Mouse (Mus musculus) forebrain, postnatal 0 days (tissue): ENCODE results near the gene Slc44a4. TPM values are rescaled to one million over a fixed set of nuclear protein-coding genes. Genes with fewer than 3 reads are reported as not detected.
"Not testable (repeated sequence)": the region's sequence is repeated elsewhere in the genome, so short reads cannot be mapped to it uniquely, and the experiment has no call there.

Experiments used
- ATAC-seq: fragments of 200-750 bp; cut with Nextera tagmentation; 2 replicates; pipeline ENCODE4 v1.8.0; 2017; ENCODE audit warnings: mild to moderate bottlenecking, moderate library complexity
- DNase-seq: peaks from one replicate; pipeline ENCODE4 v3.0.0-alpha.2; 2015
- H3K27ac ChIP-seq: fragments of 300-500 bp; sonication (generic); 2 replicates; pipeline ENCODE4 v1.5.1; 2014; ENCODE audit warnings: low read depth, mild to moderate bottlenecking, antibody characterized with exemption, low read length, moderate library complexity, mixed read lengths
- H3K27me3 ChIP-seq: fragments of 300-500 bp; sonication (generic); 2 replicates; pipeline ENCODE4 v1.6.1; 2014; ENCODE audit warnings: mild to moderate bottlenecking, low read length, mixed read lengths; ENCODE audit not compliant: insufficient read depth
- H3K36me3 ChIP-seq: fragments of 300-500 bp; sonication (generic); 2 replicates; pipeline ENCODE4 v1.6.1; 2014; ENCODE audit warnings: mild to moderate bottlenecking, moderate library complexity; ENCODE audit not compliant: insufficient read depth
- H3K4me1 ChIP-seq: fragments of 300-500 bp; sonication (generic); 2 replicates; pipeline ENCODE4 v1.6.1; 2014; ENCODE audit warnings: antibody characterized with exemption; ENCODE audit not compliant: insufficient read depth
- H3K4me2 ChIP-seq: fragments of 300-500 bp; sonication (generic); 2 replicates; pipeline ENCODE4 v1.6.1; 2014; ENCODE audit warnings: low read depth, mild to moderate bottlenecking, moderate library complexity
- H3K4me3 ChIP-seq: fragments of 300-500 bp; sonication (generic); 2 replicates; pipeline ENCODE4 v1.5.1; 2014; ENCODE audit warnings: low read depth, low read length, mixed read lengths
- H3K9ac ChIP-seq: fragments of 300-500 bp; sonication (generic); 2 replicates; pipeline ENCODE4 v1.6.1; 2014; ENCODE audit warnings: mild to moderate bottlenecking
- H3K9me3 ChIP-seq: fragments of 300-500 bp; sonication (generic); 2 replicates; pipeline ENCODE4 v1.6.1; 2016; ENCODE audit warnings: low read length
- CTCF ChIP-seq: sonication (generic); IDR thresholded peaks from 2 replicates; pipeline ENCODE4 v1.5.1; 2016; ENCODE audit warnings: antibody characterized with exemption, control low read depth, low read depth
- WGBS: fragments of 180-500 bp; shearing (Covaris S2); extraction: QIAGEN DNeasy Blood & Tissue Kit; methylation state at CpG from one replicate; pipeline ENCODE4 v1.1.7; 2014; 5-methylcytosine and 5-hydroxymethylcytosine counted together
- polyA plus RNA-seq: library from polyadenylated mRNA; unstranded; fragments of >200 nt; fragmentation: Nextera tagmentation; extraction: Ambion mirVana; gene quantifications from 2 replicates; pipeline ENCODE4 v1.2.1, GENCODE M21; 2015
- total RNA-seq: library from RNA; depleted of rRNA; stranded (reverse); fragments of >200 nt; gene quantifications from 2 replicates; pipeline ENCODE4 v1.2.3, GENCODE M21; 2014

Gene Slc44a4
- total and polyA plus RNA-seq, 2 experiments from 2014 or later, result not detected

- Histone ChIP-seq H3K4me1 (no peaks in the 10 kb centered on the region), H3K4me2 (no peak overlapping the region), H3K9ac (no peak overlapping the region), H3K27ac (no peak overlapping the region), H3K36me3 (no peaks in the 10 kb centered on the region), H3K27me3 (peaks cover 3% of the 10 kb centered on the region), H3K4me3 (no peak overlapping the region), H3K9me3 (no peaks in the 10 kb centered on the region)
- DNase-seq, result no peak
- no peak for ATAC-seq
- no peak for TF ChIP-seq CTCF
Measured at GRCm38 (mm10) chr17:34960702-34961493, 46.6 kb downstream of the Slc44a4 start.

- ATAC-seq, result no peak
- peaks cover 3% of the 10 kb centered on the region for H3K27me3 ChIP-seq
- no peak overlapping the region for H3K27ac ChIP-seq
- H3K4me3 ChIP-seq, result no peak overlapping the region
- H3K4me1 ChIP-seq, result no peaks in the 10 kb centered on the region
- no peak overlapping the region for H3K9ac ChIP-seq
- H3K36me3 ChIP-seq, result no peaks in the 10 kb centered on the region
- no peak for TF ChIP-seq CTCF
- H3K4me2 ChIP-seq, result no peak overlapping the region
- no peak for DNase-seq
- no peaks in the 10 kb centered on the region for H3K9me3 ChIP-seq
- WGBS, result 39% methylated on average over 3 of the region's 3 CpGs
Measured at GRCm38 (mm10) chr17:34962125-34962524, 47.9 kb downstream of the Slc44a4 start.

- Histone ChIP-seq H3K4me1 (no peaks in the 10 kb centered on the region), H3K4me3 (no peak overlapping the region), H3K9me3 (no peaks in the 10 kb centered on the region), H3K36me3 (no peaks in the 10 kb centered on the region), H3K27me3 (peaks cover 3% of the 10 kb centered on the region), H3K4me2 (no peak overlapping the region), H3K9ac (no peak overlapping the region), H3K27ac (no peak overlapping the region)
- no peak for TF ChIP-seq CTCF
- DNase-seq (no peak), ATAC-seq (no peak)
- WGBS, result 40% methylated on average over 1 of the region's 1 CpGs
Measured at GRCm38 (mm10) chr17:34962841-34963240, 48.6 kb downstream of the Slc44a4 start.

- 20% methylated on average over 1 of the region's 1 CpGs for WGBS
- no peak overlapping the region for H3K9ac ChIP-seq
Measured at GRCm38 (mm10) chr17:34964640-34965049, 50.4 kb downstream of the Slc44a4 start.

GRCm38 (mm10) chr17:34965627-34966026 lies 51.4 kb downstream of the Slc44a4 start:
- ATAC-seq, result no peak
- no peaks in the 10 kb centered on the region for H3K4me1 ChIP-seq
- H3K9me3 ChIP-seq, result no peaks in the 10 kb centered on the region
- no peak for TF ChIP-seq CTCF
- no peak overlapping the region for H3K4me2 ChIP-seq
- DNase-seq, result no peak
- peaks cover 7% of the 10 kb centered on the region for H3K27me3 ChIP-seq
- H3K9ac ChIP-seq, result no peak overlapping the region
- H3K4me3 ChIP-seq, result no peak overlapping the region
- H3K36me3 ChIP-seq, result no peaks in the 10 kb centered on the region
- 84% methylated on average over 5 of the region's 5 CpGs for WGBS
- H3K27ac ChIP-seq, result no peak overlapping the region

More at GRCm38 (mm10) chr17:34964640-34965049, 50.4 kb downstream of the Slc44a4 start:
- no peak for ATAC-seq
- no peak for DNase-seq
- Histone ChIP-seq H3K27me3 (peaks cover 10% of the 10 kb centered on the region), H3K4me2 (no peak overlapping the region), H3K36me3 (no peaks in the 10 kb centered on the region), H3K27ac (no peak overlapping the region), H3K9me3 (no peaks in the 10 kb centered on the region), H3K4me3 (no peak overlapping the region), H3K4me1 (no peaks in the 10 kb centered on the region)
- no peak for TF ChIP-seq CTCF

GRCm38 (mm10) chr17:34969822-34970221 lies 55.6 kb downstream of the Slc44a4 start, which contains the start of gene Gm20481:
Gene Gm20481 (plus strand): TSS chr17:34969912.
- DNase-seq, result not testable (repeated sequence)

GRCm38 (mm10) chr17:34970850-34971249 lies 56.6 kb downstream of the Slc44a4 start:
- H3K27me3 ChIP-seq, H3K4me3 ChIP-seq, H3K4me2 ChIP-seq, DNase-seq, H3K27ac ChIP-seq, H3K4me1 ChIP-seq, ATAC-seq, H3K9ac ChIP-seq, H3K9me3 ChIP-seq, H3K36me3 ChIP-seq: not testable (repeated sequence)
- 60% methylated on average over 2 of the region's 37 CpGs for WGBS

More at GRCm38 (mm10) chr17:34969822-34970221, 55.6 kb downstream of the Slc44a4 start, which contains the start of gene Gm20481:
- H3K27me3 ChIP-seq, H3K9me3 ChIP-seq, H3K9ac ChIP-seq, ATAC-seq, H3K4me3 ChIP-seq, H3K4me2 ChIP-seq, H3K4me1 ChIP-seq, H3K27ac ChIP-seq, H3K36me3 ChIP-seq: not testable (repeated sequence)
- WGBS, result 72% methylated on average over 6 of the region's 11 CpGs

GRCm38 (mm10) chr17:34971694-34972068 lies 57.4 kb downstream of the Slc44a4 start:
- H3K9ac ChIP-seq, result not testable (repeated sequence)
- peak; percentile 68 for ATAC-seq
- peak overlapping the region; percentile 39 for H3K4me3 ChIP-seq

GRCm38 (mm10) chr17:34972069-34972749 lies 57.9 kb downstream of the Slc44a4 start, which contains the start of the genes Hspa1a and Hspa1l:
Gene Hspa1a (minus strand): TSS chr17:34972156.
Gene Hspa1l (plus strand): TSS chr17:34972703.
- not testable (repeated sequence) for H3K9ac ChIP-seq, H3K4me1 ChIP-seq, H3K36me3 ChIP-seq, H3K27ac ChIP-seq, H3K9me3 ChIP-seq, H3K27me3 ChIP-seq
- H3K4me2 ChIP-seq, result peak within 1 kb of the TSS; percentile 51
- ATAC-seq (peak; percentile 96), DNase-seq (peak; percentile 77)
- peak within 1 kb of the TSS; percentile 39 for H3K4me3 ChIP-seq
- under 1% methylated on average over 31 of the region's 33 CpGs for WGBS

More at GRCm38 (mm10) chr17:34971694-34972068, 57.4 kb downstream of the Slc44a4 start:
- not testable (repeated sequence) for H3K36me3 ChIP-seq, H3K27me3 ChIP-seq, DNase-seq, H3K4me1 ChIP-seq, H3K27ac ChIP-seq, H3K9me3 ChIP-seq
- H3K4me2 ChIP-seq, result peak overlapping the region; percentile 51
- 0% methylated on average over 20 of the region's 43 CpGs for WGBS
